Mouse (Mus musculus) left cerebral cortex, postnatal 25 days (tissue): ENCODE data around the gene Anapc10. TPM values are rescaled to one million over a fixed set of nuclear protein-coding genes. Genes with fewer than 3 reads are reported as not detected.
"Not testable (repeated sequence)": the region's sequence is repeated elsewhere in the genome, so short reads cannot be mapped to it uniquely, and the experiment has no call there.

Experiments used
- DNase-seq, 2 experiments: peaks; one replicate each; pipeline ENCODE4 v3.0.0; 2022; ENCODE audit warnings: low spot score in 2 of 2, mixed read lengths in 1 of 2
- intact Hi-C: fragments of 180-260 bp; cut with DNase I; formaldehyde crosslinking; loops from one replicate; pipeline ENCODE4 v1.15.1; 2025
- total RNA-seq, 2 experiments: library from RNA; stranded (reverse); gene quantifications; 2 replicates each; pipeline ENCODE4 v1.2.3; 2021

The Anapc10 gene
- 1 to 10 TPM; 9.1 TPM for total RNA-seq

DNA sequence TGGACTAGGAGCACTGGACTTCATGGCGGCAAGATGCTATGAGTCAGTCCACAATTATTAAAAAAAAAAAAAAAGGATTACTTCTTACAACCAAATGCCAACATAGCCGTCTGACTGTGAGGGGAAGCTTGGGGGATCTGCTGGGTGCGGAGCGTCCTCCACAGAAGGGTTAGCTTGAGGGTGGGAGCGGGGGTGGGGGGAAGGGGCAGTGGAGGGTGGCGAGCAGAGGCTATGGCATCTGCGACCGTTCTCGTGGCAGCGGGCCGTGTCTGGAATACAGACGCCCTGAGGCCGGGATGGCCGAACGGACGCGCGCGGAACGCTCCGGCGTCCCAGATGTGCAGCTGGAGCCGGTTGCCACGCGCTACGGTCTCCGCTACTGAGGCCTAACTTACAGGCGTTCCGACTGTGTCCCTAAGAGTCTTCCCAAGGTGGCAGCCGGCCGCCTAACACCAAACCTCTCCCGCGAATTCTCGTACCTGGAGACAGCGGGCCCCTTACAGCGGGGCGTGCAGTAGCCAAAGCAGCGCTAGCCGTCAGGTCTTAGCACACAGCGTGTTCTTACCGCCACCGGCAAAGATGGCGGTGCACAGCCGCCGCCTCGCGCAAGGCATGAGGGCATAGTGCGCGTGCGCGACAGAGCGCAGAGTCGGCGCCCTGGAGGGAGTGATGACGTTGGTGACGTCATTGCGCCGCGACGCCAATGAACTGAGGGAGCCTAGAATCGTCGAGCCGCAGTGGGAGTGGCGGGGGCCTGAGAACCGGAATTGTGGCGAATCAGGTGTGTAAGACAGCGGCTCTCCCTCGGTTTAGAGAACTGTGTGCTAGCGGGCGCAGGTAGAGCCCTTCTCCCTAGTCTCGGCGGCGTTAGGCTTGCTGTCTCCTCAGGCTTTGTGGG is at the start of gene Anapc10, which contains the start of gene Abce1:
Gene Anapc10 (plus strand): TSS at position 757 of the 898 bp plus-strand sequence.
Gene Abce1 (minus strand): TSS at position 677 of the 898 bp plus-strand sequence.
- intact Hi-C loops, result loop anchor here (5.0 kb wide), 1 partner anchor 1026 kb away; the partner anchor contains the start of gene Smarca5
- DNase-seq, result peak; percentile 99

DNA sequence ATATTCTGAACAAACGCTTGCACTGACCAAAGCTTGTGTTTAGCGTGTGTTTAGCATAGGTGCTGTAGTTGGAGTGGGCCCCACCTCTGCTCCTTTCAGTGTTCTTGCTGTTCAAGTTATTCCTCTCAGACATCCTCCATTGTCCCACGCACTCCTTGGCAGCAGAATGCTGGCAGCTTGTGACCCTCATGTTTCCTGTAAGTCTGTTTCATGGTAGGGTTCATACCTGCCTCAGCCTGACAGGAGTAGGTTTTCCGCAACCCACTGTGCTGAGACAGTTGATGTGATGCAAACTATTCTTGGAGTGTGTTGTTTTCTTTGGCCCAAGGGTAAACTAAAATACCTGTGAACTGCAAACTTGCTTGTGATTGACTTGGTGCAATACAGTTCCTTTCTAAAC is 35.2 kb upstream of the Anapc10 start:
- intact Hi-C loops, result no loop called here
- peak in 1 of 2 experiments; percentile 6 for DNase-seq

DNA sequence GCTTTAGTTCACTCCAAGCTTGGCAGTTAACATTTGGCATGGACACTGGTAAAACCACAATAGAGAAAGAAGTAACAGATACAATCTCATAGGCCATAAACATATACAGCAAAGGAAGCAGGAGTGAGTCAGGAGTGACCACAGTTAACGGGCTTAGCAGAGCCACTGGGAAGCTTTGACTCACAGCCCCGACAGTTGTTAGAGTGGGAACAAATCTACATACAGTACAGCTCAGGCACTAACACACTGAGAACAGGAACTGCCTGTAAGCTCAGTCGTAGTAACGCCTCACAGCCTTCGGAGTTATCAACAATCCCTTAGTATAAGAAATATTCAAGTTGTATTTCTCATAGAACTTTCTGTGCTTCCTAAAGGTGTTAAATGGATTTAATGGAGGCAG is 32.6 kb upstream of the Anapc10 start:
- intact Hi-C loops, result no loop called here
- peak in 1 of 2 experiments; percentile 18 for DNase-seq

DNA sequence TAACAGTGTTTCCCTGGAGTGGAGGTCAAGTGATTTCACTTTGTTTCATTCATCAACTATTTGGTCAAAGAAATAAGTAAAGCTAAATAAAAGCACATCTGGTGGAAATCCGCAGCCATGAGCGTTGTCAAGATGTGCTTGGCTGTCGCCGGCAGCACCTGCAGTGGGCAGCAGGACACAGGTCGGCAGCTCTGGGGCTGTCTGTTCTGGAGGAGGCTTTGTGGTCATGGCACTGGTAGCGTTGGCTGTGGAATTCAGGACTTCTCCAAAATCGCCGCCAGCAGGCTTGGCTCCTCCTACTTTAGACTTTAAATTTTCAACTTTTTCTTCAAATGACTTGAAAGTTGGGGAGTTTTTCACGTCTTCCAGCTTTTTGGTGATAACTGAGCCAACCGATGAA is 31.5 kb upstream of the Anapc10 start:
- intact Hi-C loops, DNase-seq: not testable (repeated sequence)

GRCm38 (mm10) chr8:79680555-79680954 is 31.1 kb upstream of the Anapc10 start:
- peak; percentile 18 to 27 for DNase-seq
- intact Hi-C loops, result no loop called here

DNA sequence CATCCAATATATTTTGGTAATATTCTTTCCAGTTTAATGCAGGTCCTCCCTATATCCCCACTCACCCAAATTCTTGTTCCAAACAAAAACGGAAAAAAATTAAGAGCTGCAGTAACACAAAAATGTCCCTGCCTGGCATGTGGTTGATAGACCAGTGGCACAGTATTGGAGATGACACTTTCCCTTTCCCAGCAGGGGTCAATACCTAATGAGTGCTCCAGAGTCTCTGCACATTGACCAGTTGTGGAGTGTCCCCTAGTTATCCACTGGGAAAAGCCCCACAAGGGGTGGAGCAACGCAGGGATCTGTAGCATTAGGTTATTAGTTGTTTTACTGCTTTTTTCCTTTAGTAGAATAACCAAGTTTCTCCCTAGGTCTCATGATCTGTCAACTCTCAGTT is 30.7 kb upstream of the Anapc10 start:
- no peak for DNase-seq
- intact Hi-C loops, result no loop called here

GRCm38 (mm10) chr8:79685927-79686326 is 25.7 kb upstream of the Anapc10 start:
- not testable (repeated sequence) for DNase-seq
- intact Hi-C loops, result loop anchor here (2.0 kb wide), 1 partner anchor 17 kb away; no protein-coding TSS in a partner anchor

- no peak for DNase-seq
- intact Hi-C loops, result no loop called here
Measured at GRCm38 (mm10) chr8:79692531-79692930, 19.1 kb upstream of the Anapc10 start.

DNA sequence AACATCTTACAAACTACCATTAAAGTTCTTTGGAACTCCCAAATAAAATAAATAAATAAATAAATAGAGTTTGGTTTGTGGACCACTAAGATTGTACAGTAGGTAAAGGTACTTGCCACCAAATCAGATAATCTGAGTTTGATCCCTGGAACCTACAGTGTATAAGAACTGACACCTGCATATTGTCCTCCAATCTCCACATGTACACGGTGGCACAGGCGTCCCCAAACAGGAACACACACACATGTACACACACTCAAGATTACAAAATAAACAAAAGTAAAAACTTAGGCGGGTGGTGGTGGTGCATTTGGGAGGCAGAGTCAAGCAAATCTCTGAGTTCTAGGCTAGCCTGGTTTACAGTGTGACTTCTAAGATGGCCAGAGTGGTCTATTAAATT is 4.9 kb upstream of the Anapc10 start:
- intact Hi-C loops, result no loop called here
- DNase-seq, result no peak

DNA sequence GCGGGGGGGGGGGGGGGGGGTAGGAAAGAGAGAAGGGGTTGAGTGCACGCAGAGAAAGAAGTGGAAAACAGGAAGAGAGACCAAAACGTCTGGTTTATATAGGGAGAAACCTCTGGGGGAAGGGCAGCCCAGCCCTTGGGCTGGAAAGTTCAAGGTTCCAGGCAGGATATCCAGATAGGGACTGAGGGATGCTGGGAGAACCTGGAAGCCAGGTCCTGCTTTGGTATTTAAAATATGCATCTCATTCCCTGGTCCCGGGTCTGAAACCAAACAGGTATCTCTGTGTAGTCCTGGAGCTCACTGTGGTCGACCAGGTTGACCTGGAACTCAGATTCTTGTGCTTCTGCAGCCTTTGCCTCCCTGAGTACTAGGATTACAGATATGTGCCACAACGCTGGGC is 1.1 kb downstream of the Anapc10 start:
- intact Hi-C loops, result loop anchor here (5.0 kb wide), 1 partner anchor 1025 kb away; the partner anchor contains the start of gene Smarca5
- no peak for DNase-seq

DNA sequence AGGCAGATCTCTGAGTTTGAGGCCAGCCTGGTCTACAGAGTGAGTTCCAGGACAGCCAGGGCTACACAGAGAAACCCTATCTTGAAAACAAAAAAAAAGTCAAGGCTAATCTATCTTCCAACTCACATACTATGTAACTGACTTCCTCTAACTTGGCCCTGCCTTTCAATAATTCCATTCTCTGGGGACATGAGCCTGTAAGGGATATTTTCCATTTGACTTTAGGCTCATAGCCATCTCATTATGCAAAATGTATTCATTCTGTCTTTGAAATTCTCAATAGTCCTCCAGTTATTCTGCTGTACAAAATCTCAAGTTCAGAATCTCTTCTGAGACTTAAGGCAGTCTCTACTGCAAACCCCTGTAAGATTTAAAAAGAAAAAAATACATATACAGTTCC is 9.9 kb downstream of the Anapc10 start:
- intact Hi-C loops, result no loop called here
- DNase-seq, result no peak

GRCm38 (mm10) chr8:79723308-79723707 is 11.7 kb downstream of the Anapc10 start:
- DNase-seq, result no peak
- intact Hi-C loops, result no loop called here

DNA sequence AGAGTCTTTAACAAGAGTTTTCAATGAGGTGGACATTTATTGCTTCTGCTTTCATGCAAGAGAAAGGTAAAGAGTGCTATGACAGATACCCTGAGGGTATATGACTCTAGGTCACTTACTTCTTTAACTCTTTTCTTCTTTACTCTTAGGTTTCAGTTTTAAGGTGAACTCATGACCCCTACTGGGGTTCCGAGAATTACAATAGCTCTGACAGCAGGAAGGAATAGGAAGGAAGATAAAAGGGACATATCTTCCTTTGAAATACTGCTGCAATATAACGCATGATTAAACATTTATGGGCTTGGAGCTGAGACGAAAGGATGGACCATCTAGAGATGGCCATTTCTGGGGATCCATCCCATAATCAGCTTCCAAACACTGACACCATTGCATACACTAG is 13.0 kb downstream of the Anapc10 start:
- intact Hi-C loops, result no loop called here
- DNase-seq, result no peak

- intact Hi-C loops, result no loop called here
- peak in 1 of 2 experiments; percentile 15 for DNase-seq
Measured at GRCm38 (mm10) chr8:79727900-79728299, 16.3 kb downstream of the Anapc10 start.

GRCm38 (mm10) chr8:79734304-79734703 is 22.7 kb downstream of the Anapc10 start:
- peak; percentile 49 to 72 for DNase-seq
- intact Hi-C loops, result loop anchor here (1.0 to 5.0 kb wide), 2 partner anchors 748 to 958 kb away; no protein-coding TSS in a partner anchor

- intact Hi-C loops, result no loop called here
- DNase-seq, result no peak
Measured at GRCm38 (mm10) chr8:79748171-79748570, 36.6 kb downstream of the Anapc10 start.

GRCm38 (mm10) chr8:79748591-79748990 is 37.0 kb downstream of the Anapc10 start:
- intact Hi-C loops, result no loop called here
- DNase-seq, result no peak

- no peak for DNase-seq
- intact Hi-C loops, result no loop called here
Measured at GRCm38 (mm10) chr8:79750305-79750704, 38.7 kb downstream of the Anapc10 start.

GRCm38 (mm10) chr8:79794873-79795272 is 83.3 kb downstream of the Anapc10 start:
- DNase-seq, intact Hi-C loops: not testable (repeated sequence)

DNA sequence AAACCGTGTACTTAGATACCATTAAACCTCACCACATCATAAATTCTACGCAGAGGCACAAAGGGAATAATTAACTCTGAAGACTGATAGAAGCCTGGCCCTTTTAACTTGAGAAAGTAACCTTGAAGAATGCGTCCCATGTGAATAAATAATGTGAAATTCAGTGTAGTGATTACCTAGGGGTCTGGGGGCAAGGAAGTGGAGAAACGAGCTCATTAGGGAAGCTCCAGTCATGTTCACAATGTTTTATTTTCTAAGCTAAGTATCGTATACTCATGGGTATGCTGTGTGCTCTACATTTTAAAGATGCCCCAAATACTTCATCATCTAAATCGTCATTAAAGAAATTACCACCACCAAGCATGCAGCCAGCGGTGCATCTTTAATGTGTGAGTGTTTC is 85.1 kb downstream of the Anapc10 start:
- DNase-seq, result no peak
- intact Hi-C loops, result no loop called here

DNA sequence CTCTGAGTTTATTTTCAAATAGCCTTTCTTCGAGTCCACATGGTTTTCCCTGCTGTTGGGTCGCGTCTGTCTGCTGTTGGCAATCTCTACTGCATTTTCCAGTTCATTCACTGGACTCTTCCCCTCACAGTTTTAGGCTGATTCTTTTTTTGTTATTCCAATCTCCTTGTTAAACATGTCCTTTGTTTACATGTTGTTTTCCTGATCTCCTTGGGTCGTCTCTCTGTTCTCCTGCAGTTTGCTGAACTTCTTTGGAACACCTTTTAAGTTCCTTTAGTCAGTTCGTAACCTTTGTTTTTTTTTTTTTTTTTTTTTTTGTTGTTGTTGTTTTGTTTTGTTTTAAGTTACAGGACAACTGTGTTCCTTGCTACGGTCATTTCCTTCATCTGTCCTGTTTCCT is 92.9 kb downstream of the Anapc10 start:
- DNase-seq, result no peak
- intact Hi-C loops, result no loop called here
